Mouse (Mus musculus) midbrain, embryonic 16.5 days (tissue): ENCODE measurements around the gene Slc35d2. TPM values are rescaled to one million over a fixed set of nuclear protein-coding genes. Genes with fewer than 3 reads are reported as not detected.

Experiments
- ATAC-seq: fragments of 200-750 bp; cut with Nextera tagmentation; 2 replicates; pipeline ENCODE4 v1.8.0; 2017; ENCODE audit warnings: moderate TSS enrichment
- H3K27ac ChIP-seq: fragments of 300-500 bp; sonication (generic); 2 replicates; pipeline ENCODE4 v1.5.1; 2014; ENCODE audit warnings: mild to moderate bottlenecking, low read length, mixed read lengths
- H3K27me3 ChIP-seq: fragments of 300-500 bp; sonication (generic); 2 replicates; pipeline ENCODE4 v1.6.1; 2014; ENCODE audit warnings: low read depth, low read length, mixed read lengths; ENCODE audit not compliant: control insufficient read depth, insufficient read depth
- H3K36me3 ChIP-seq: fragments of 300-500 bp; sonication (generic); 2 replicates; pipeline ENCODE4 v1.6.1; 2014; ENCODE audit warnings: mild to moderate bottlenecking, low read length, moderate library complexity, mixed read lengths; ENCODE audit not compliant: control insufficient read depth, insufficient read depth
- H3K4me1 ChIP-seq: fragments of 300-500 bp; sonication (generic); 2 replicates; pipeline ENCODE4 v1.6.1; 2014; ENCODE audit warnings: mild to moderate bottlenecking, low read length, mixed read lengths; ENCODE audit not compliant: control insufficient read depth, insufficient read depth
- H3K4me2 ChIP-seq: fragments of 300-500 bp; sonication (generic); 2 replicates; pipeline ENCODE4 v1.6.1; 2014; ENCODE audit warnings: mild to moderate bottlenecking, low read length, mixed read lengths
- H3K4me3 ChIP-seq: fragments of 300-500 bp; sonication (generic); 2 replicates; pipeline ENCODE4 v1.5.1; 2014; ENCODE audit warnings: low read depth, mild to moderate bottlenecking, low read length, moderate library complexity, mixed read lengths
- H3K9ac ChIP-seq: fragments of 300-500 bp; sonication (generic); 2 replicates; pipeline ENCODE4 v1.6.1; 2014; ENCODE audit warnings: low read depth, low read length, mixed read lengths
- H3K9me3 ChIP-seq: fragments of 300-500 bp; sonication (generic); replicated peaks from 2 replicates; pipeline ENCODE4 v1.6.1; 2014; ENCODE audit warnings: mild to moderate bottlenecking, low read length, mixed read lengths; ENCODE audit not compliant: control insufficient read depth, poor library complexity, severe bottlenecking
- WGBS: fragments of 180-500 bp; shearing (Covaris S2); extraction: QIAGEN DNeasy Blood & Tissue Kit; methylation state at CpG from one replicate; pipeline ENCODE4 v1.1.7; 2014; 5-methylcytosine and 5-hydroxymethylcytosine counted together
- polyA plus RNA-seq: library from polyadenylated mRNA; unstranded; fragments of >200 nt; fragmentation: Nextera tagmentation; extraction: Ambion mirVana; gene quantifications from 2 replicates; pipeline ENCODE4 v1.2.1, GENCODE M21; 2015

Slc35d2 gene
- polyA plus RNA-seq, 1 experiment from 2014 or later, result 0.99 TPM

GRCm38 (mm10) chr13:64088057-64088456, 41.1 kb downstream of the Slc35d2 start:
- no peaks in the 10 kb centered on the region for H3K4me1 ChIP-seq
- H3K4me2 ChIP-seq, result no peak overlapping the region
- no peaks in the 10 kb centered on the region for H3K27me3 ChIP-seq
- no peak overlapping the region for H3K4me3 ChIP-seq
- H3K36me3 ChIP-seq, result no peaks in the 10 kb centered on the region
- no peak overlapping the region for H3K9ac ChIP-seq
- no peak overlapping the region for H3K27ac ChIP-seq
- 83% methylated on average over 7 of the region's 7 CpGs for WGBS
- H3K9me3 ChIP-seq, result no peaks in the 10 kb centered on the region
- no peak for ATAC-seq

- H3K27me3 ChIP-seq, result no peaks in the 10 kb centered on the region
- 86% methylated on average over 5 of the region's 5 CpGs for WGBS
- H3K36me3 ChIP-seq, result no peaks in the 10 kb centered on the region
- H3K9ac ChIP-seq, result no peak overlapping the region
- H3K4me2 ChIP-seq, result no peak overlapping the region
- H3K9me3 ChIP-seq, result no peaks in the 10 kb centered on the region
- H3K27ac ChIP-seq, result no peak overlapping the region
- no peak overlapping the region for H3K4me3 ChIP-seq
- H3K4me1 ChIP-seq, result peaks cover 11% of the 10 kb centered on the region
- ATAC-seq, result no peak
These were observed 43.1 kb downstream of the Slc35d2 start for GRCm38 (mm10) chr13:64086036-64086435.

- Histone ChIP-seq H3K4me1 (peaks cover 13% of the 10 kb centered on the region), H3K27me3 (no peaks in the 10 kb centered on the region), H3K4me2 (no peak overlapping the region), H3K9ac (no peak overlapping the region), H3K27ac (no peak overlapping the region), H3K4me3 (no peak overlapping the region), H3K9me3 (no peaks in the 10 kb centered on the region), H3K36me3 (no peaks in the 10 kb centered on the region)
- ATAC-seq, result no peak
- WGBS, result 91% methylated on average over 3 of the region's 3 CpGs
These were observed 45.8 kb downstream of the Slc35d2 start for GRCm38 (mm10) chr13:64083331-64083730.

GRCm38 (mm10) chr13:64081012-64081919, 47.9 kb downstream of the Slc35d2 start:
- 17% methylated on average over 16 of the region's 16 CpGs for WGBS

GRCm38 (mm10) chr13:64077591-64077990, 51.6 kb downstream of the Slc35d2 start:
- no peaks in the 10 kb centered on the region for H3K27me3 ChIP-seq
- 85% methylated on average over 5 of the region's 5 CpGs for WGBS

More at GRCm38 (mm10) chr13:64081012-64081919, 47.9 kb downstream of the Slc35d2 start:
- peak; percentile 68 for ATAC-seq
- peak overlapping the region; percentile 44 for H3K27ac ChIP-seq
- H3K4me2 ChIP-seq, result peak overlapping the region; percentile 10
- H3K4me1 ChIP-seq, result peaks cover 13% of the 10 kb centered on the region
- no peak overlapping the region for H3K4me3 ChIP-seq
- H3K36me3 ChIP-seq, result no peaks in the 10 kb centered on the region
- no peaks in the 10 kb centered on the region for H3K9me3 ChIP-seq
- H3K9ac ChIP-seq, result peak overlapping the region; percentile 26; the same call in 1 of the 2 replicates
- H3K27me3 ChIP-seq, result no peaks in the 10 kb centered on the region

GRCm38 (mm10) chr13:64076074-64076473, 53.1 kb downstream of the Slc35d2 start:
- Histone ChIP-seq H3K27me3 (no peaks in the 10 kb centered on the region), H3K4me2 (no peak overlapping the region), H3K4me1 (peaks cover 2% of the 10 kb centered on the region; the same call in 1 of the 2 replicates), H3K9me3 (no peaks in the 10 kb centered on the region), H3K27ac (no peak overlapping the region), H3K36me3 (no peaks in the 10 kb centered on the region), H3K9ac (no peak overlapping the region), H3K4me3 (no peak overlapping the region)
- no peak for ATAC-seq
- 89% methylated on average over 4 of the region's 4 CpGs for WGBS

More at GRCm38 (mm10) chr13:64077591-64077990, 51.6 kb downstream of the Slc35d2 start:
- Histone ChIP-seq H3K4me3 (no peak overlapping the region), H3K36me3 (no peaks in the 10 kb centered on the region), H3K27ac (no peak overlapping the region), H3K4me1 (peaks cover 13% of the 10 kb centered on the region), H3K4me2 (no peak overlapping the region), H3K9ac (no peak overlapping the region), H3K9me3 (no peaks in the 10 kb centered on the region)
- no peak for ATAC-seq

- Histone ChIP-seq H3K4me1 (no peaks in the 10 kb centered on the region), H3K4me2 (no peak overlapping the region), H3K36me3 (no peaks in the 10 kb centered on the region), H3K27me3 (no peaks in the 10 kb centered on the region), H3K27ac (no peak overlapping the region), H3K4me3 (no peak overlapping the region), H3K9ac (no peak overlapping the region), H3K9me3 (no peaks in the 10 kb centered on the region)
- ATAC-seq, result no peak
- 68% methylated on average over 3 of the region's 3 CpGs for WGBS
These were observed 62.5 kb downstream of the Slc35d2 start for GRCm38 (mm10) chr13:64066653-64067052.

- Histone ChIP-seq H3K9me3 (no peaks in the 10 kb centered on the region), H3K4me1 (no peaks in the 10 kb centered on the region), H3K9ac (no peak overlapping the region), H3K27ac (no peak overlapping the region), H3K4me3 (no peak overlapping the region), H3K4me2 (no peak overlapping the region), H3K36me3 (no peaks in the 10 kb centered on the region), H3K27me3 (no peaks in the 10 kb centered on the region)
- ATAC-seq, result no peak
These were observed 64.9 kb downstream of the Slc35d2 start for GRCm38 (mm10) chr13:64064276-64064675.

GRCm38 (mm10) chr13:64060935-64061506, 68.1 kb downstream of the Slc35d2 start:
- no peak for ATAC-seq
- H3K27me3 ChIP-seq, result no peaks in the 10 kb centered on the region
- H3K9me3 ChIP-seq, result no peaks in the 10 kb centered on the region
- no peak overlapping the region for H3K4me2 ChIP-seq
- no peak overlapping the region for H3K9ac ChIP-seq
- no peak overlapping the region for H3K27ac ChIP-seq
- H3K4me3 ChIP-seq, result no peak overlapping the region
- H3K4me1 ChIP-seq, result no peaks in the 10 kb centered on the region
- 86% methylated on average over 5 of the region's 5 CpGs for WGBS
- no peaks in the 10 kb centered on the region for H3K36me3 ChIP-seq
